Mouse (Mus musculus) layer of hippocampus, adult 2 months (tissue): ENCODE measurements around the gene Akap11. TPM values are rescaled to one million over a fixed set of nuclear protein-coding genes. Genes with fewer than 3 reads are reported as not detected.

Experiments used
- DNase-seq, 2 experiments: peaks; one replicate each; pipeline ENCODE4 v3.0.0; 2022; ENCODE audit warnings: low spot score in 2 of 2
- H3K27ac ChIP-seq: fragments of 200-600 bp; 2 replicates; pipeline ENCODE4 v1.8.1; 2022
- H3K4me3 ChIP-seq: fragments of 200-600 bp; 2 replicates; pipeline ENCODE4 v1.8.1; 2022; ENCODE audit warnings: mild to moderate bottlenecking
- CTCF ChIP-seq: fragments of 200-600 bp; conservative IDR thresholded peaks from 2 replicates; pipeline ENCODE4 v1.8.1; 2022; ENCODE audit warnings: antibody characterized with exemption, mild to moderate bottlenecking, moderate library complexity
- total RNA-seq, 2 experiments: library from RNA; stranded (reverse); gene quantifications; 2 replicates each; pipeline ENCODE4 v1.2.3; 2021

Akap11 gene
- total RNA-seq, 2 experiments from 2014 or later: 194 to 196 TPM

DNA sequence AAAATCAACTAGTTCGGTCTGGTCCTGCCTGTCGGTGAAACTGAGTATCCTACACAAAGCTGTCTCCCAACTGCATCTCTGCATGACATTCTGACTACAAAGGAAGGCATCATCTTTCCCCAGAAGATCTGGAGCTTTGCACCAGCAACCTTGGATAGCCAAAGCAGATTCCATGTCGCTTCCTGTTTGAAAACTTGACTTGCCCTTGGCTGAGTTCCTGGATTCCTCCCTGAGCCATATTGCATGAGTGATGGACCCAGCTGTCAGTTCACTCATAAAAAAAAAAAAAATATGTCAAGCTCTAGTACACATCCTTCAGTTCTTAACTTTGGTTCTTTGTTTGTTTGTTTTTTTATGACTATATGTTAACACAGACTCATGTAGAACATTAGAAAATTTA lies 4.7 kb upstream of the Akap11 start:
- no peak for TF ChIP-seq CTCF
- DNase-seq: no peak

GRCm38 (mm10) chr14:78539821-78540220 lies 3.2 kb upstream of the Akap11 start:
- H3K27ac ChIP-seq: no peak overlapping the region
- no peak for DNase-seq
- no peak overlapping the region for H3K4me3 ChIP-seq
- TF ChIP-seq CTCF: no peak

More for the DNA sequence above, 4.7 kb upstream of the Akap11 start:
- H3K27ac ChIP-seq: no peak overlapping the region; the same call in 1 of the 2 replicates
- no peak overlapping the region for H3K4me3 ChIP-seq

GRCm38 (mm10) chr14:78538572-78539320 lies 2.1 kb upstream of the Akap11 start:
- no peak for TF ChIP-seq CTCF
- Histone ChIP-seq H3K4me3 (no peak overlapping the region), H3K27ac (peak overlapping the region; percentile 99)
- DNase-seq: peak in 1 of 2 experiments; percentile 23

DNA sequence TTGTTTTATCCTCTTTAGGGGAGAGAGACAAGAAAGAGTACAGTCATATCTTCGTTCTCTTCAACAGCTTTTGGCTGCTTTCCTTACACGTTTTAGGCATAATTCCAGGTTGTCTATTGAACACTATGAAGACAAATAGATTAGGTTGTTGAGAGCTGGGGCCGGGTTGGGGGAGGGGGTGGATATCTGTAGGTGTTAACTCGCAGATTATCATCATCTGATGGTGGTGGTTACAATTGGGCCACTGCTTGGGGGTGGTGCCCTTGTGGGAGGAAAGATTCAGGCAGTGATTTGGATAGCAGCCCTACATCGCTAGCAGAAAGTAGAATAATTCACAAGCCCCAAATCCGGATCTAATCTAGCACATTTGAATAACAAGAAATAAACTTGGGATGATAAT lies 943 bp upstream of the Akap11 start:
- TF ChIP-seq CTCF: no peak
- Histone ChIP-seq H3K27ac (peak overlapping the region; percentile 99), H3K4me3 (peak overlapping the region; percentile 99)
- DNase-seq: peak; percentile 35 to 63

DNA sequence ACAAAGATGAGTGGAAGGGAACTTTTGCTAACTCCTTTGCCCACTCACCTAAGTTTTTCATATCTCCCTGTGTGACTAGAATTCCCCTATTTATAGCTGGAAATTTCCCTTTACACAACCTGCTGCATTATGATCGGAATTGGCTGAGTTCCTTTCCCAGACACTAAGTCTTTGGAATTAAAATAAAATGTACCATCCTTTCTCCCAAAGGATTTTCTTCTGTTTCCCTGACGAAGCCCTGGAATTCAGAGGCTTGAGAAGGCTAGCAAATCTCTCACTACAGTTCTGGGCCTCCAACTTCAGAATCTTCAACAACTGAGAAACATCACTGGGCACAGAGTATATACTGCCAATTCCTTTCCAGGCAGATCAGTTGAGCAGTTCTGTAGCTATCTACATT lies 1.2 kb downstream of the Akap11 start:
- H3K4me3 ChIP-seq: peak overlapping the region; percentile 99
- no peak for TF ChIP-seq CTCF
- no peak for DNase-seq
- H3K27ac ChIP-seq: peak overlapping the region; percentile 99

- peak overlapping the region; percentile 99; the same call in 1 of the 2 replicates for H3K4me3 ChIP-seq
- DNase-seq: no peak
- TF ChIP-seq CTCF: no peak
- H3K27ac ChIP-seq: no peak overlapping the region
Measured at GRCm38 (mm10) chr14:78534651-78535050, 2.0 kb downstream of the Akap11 start.

GRCm38 (mm10) chr14:78533701-78534100 lies 2.9 kb downstream of the Akap11 start:
- TF ChIP-seq CTCF: no peak
- peak overlapping the region; percentile 22; the same call in 1 of the 2 replicates for H3K4me3 ChIP-seq
- no peak overlapping the region; the same call in 1 of the 2 replicates for H3K27ac ChIP-seq
- DNase-seq: no peak

DNA sequence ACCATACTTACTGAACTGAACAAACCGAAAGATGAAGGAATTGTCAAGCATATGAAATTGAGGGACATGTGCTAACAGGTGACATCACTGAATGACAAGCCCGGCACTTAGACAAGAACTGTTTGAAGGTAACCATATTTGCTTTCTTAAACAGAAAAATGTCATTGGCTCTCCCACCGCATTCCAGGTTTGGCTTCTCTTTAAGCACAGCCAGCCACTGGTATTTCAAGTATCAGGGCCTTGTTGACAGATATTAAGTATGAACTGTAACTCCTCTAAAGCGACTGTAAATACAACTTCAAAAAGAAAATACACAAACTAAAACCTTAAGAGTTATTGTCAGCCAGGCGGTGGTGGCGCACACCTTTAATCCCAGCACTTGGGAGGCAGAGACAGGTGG lies 4.3 kb downstream of the Akap11 start:
- no peak for DNase-seq
- H3K4me3 ChIP-seq: no peak overlapping the region

GRCm38 (mm10) chr14:78530256-78530655 lies 6.4 kb downstream of the Akap11 start:
- no peak for TF ChIP-seq CTCF
- no peak overlapping the region for H3K4me3 ChIP-seq
- no peak overlapping the region for H3K27ac ChIP-seq
- DNase-seq: no peak

More for the DNA sequence above, 4.3 kb downstream of the Akap11 start:
- no peak for TF ChIP-seq CTCF
- H3K27ac ChIP-seq: no peak overlapping the region

GRCm38 (mm10) chr14:78528461-78529425 lies 7.9 kb downstream of the Akap11 start:
- no peak overlapping the region for H3K4me3 ChIP-seq
- no peak for DNase-seq
- peak overlapping the region; percentile 1; the same call in 1 of the 2 replicates for H3K27ac ChIP-seq
- TF ChIP-seq CTCF: no peak

GRCm38 (mm10) chr14:78526907-78527306 lies 9.7 kb downstream of the Akap11 start:
- TF ChIP-seq CTCF: no peak

DNA sequence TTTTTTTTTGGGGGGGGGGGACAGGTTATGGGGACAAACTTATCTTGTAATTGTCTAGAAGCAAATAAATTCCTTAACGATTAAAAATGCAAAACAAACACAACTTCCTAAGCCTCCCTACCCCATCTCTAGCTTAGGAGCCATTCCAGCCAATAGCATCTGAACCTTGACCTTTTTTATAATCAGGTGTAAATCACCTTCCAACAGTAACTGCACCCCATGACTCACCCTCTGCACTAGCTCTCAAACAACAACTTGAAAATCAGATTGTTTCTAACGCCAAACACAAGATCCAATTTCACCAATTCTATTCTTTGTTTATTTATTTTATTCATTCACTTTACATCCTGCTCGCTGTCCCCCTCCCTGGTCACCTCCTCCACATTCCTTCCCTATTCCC lies 10.1 kb downstream of the Akap11 start:
- Histone ChIP-seq H3K4me3 (no peak overlapping the region), H3K27ac (no peak overlapping the region)
- TF ChIP-seq CTCF: no peak
- DNase-seq: no peak

More at GRCm38 (mm10) chr14:78526907-78527306, 9.7 kb downstream of the Akap11 start:
- no peak overlapping the region for H3K4me3 ChIP-seq
- H3K27ac ChIP-seq: no peak overlapping the region
- DNase-seq: no peak
